Mouse (Mus musculus) neural tube, embryonic 11.5 days (tissue): Measurements from ENCODE around the gene Ppp1r13b. TPM values are rescaled to one million over a fixed set of nuclear protein-coding genes. Genes with fewer than 3 reads are reported as not detected.

ENCODE experiments used
- ATAC-seq: fragments of 200-750 bp; cut with Nextera tagmentation; 2 replicates; pipeline ENCODE4 v1.8.0; 2017; ENCODE audit warnings: moderate number of reproducible peaks, mild to moderate bottlenecking, moderate TSS enrichment, moderate library complexity; ENCODE audit not compliant: insufficient read depth, low FRiP score, low TSS enrichment
- DNase-seq: peaks from one replicate; pipeline ENCODE4 v3.0.0-alpha.2; 2015; ENCODE audit warnings: low spot score
- H3K27ac ChIP-seq: fragments of 300-500 bp; sonication (generic); 2 replicates; pipeline ENCODE4 v1.5.1; 2014; ENCODE audit warnings: low read depth, mild to moderate bottlenecking, low read length
- H3K27me3 ChIP-seq: fragments of 300-500 bp; sonication (generic); 2 replicates; pipeline ENCODE4 v1.6.1; 2014; ENCODE audit warnings: mild to moderate bottlenecking, low read length, mixed read lengths; ENCODE audit not compliant: control insufficient read depth, insufficient read depth
- H3K36me3 ChIP-seq: fragments of 300-500 bp; sonication (generic); 2 replicates; pipeline ENCODE4 v1.6.1; 2014; ENCODE audit warnings: mild to moderate bottlenecking, low read length, moderate library complexity, mixed read lengths; ENCODE audit not compliant: control insufficient read depth, insufficient read depth
- H3K4me1 ChIP-seq: fragments of 300-500 bp; sonication (generic); 2 replicates; pipeline ENCODE4 v1.6.1; 2014; ENCODE audit warnings: low read length, mixed read lengths; ENCODE audit not compliant: control insufficient read depth, insufficient read depth
- H3K4me2 ChIP-seq: fragments of 300-500 bp; sonication (generic); 2 replicates; pipeline ENCODE4 v1.6.1; 2014; ENCODE audit warnings: low read depth, mild to moderate bottlenecking, moderate library complexity
- H3K4me3 ChIP-seq: fragments of 300-500 bp; sonication (generic); 2 replicates; pipeline ENCODE4 v1.5.1; 2014; ENCODE audit warnings: low read depth, low read length
- H3K9ac ChIP-seq: fragments of 300-500 bp; sonication (generic); 2 replicates; pipeline ENCODE4 v1.6.1; 2014; ENCODE audit warnings: mild to moderate bottlenecking, low read length
- H3K9me3 ChIP-seq: fragments of 300-500 bp; sonication (generic); 2 replicates; pipeline ENCODE4 v1.6.1; 2016; ENCODE audit warnings: low read length; ENCODE audit not compliant: control insufficient read depth
- WGBS: fragments of 180-500 bp; shearing (Covaris S2); extraction: QIAGEN DNeasy Blood & Tissue Kit; methylation state at CpG from one replicate; pipeline ENCODE4 v1.1.7; 2014; 5-methylcytosine and 5-hydroxymethylcytosine counted together
- polyA plus RNA-seq: library from polyadenylated mRNA; unstranded; fragments of >200 nt; fragmentation: Nextera tagmentation; extraction: Ambion mirVana; gene quantifications from 2 replicates; pipeline ENCODE4 v1.2.1, GENCODE M21; 2014

Ppp1r13b gene
- polyA plus RNA-seq, 1 experiment from 2014 or later = 10.2 TPM

- H3K36me3 ChIP-seq = peaks cover 34% of the 10 kb centered on the region
- 90% methylated on average over 13 of the region's 13 CpGs for WGBS
- H3K27me3 ChIP-seq = no peaks in the 10 kb centered on the region
- DNase-seq (no peak), ATAC-seq (no peak)
- H3K9me3 ChIP-seq = no peaks in the 10 kb centered on the region
- no peak overlapping the region for H3K27ac ChIP-seq
- no peak overlapping the region for H3K4me2 ChIP-seq
- no peaks in the 10 kb centered on the region for H3K4me1 ChIP-seq
- H3K4me3 ChIP-seq = no peak overlapping the region
- H3K9ac ChIP-seq = no peak overlapping the region
These were observed 116.3 kb downstream of the Ppp1r13b start for GRCm38 (mm10) chr12:111791474-111792104.

GRCm38 (mm10) chr12:111790631-111791030 lies 117.3 kb downstream of the Ppp1r13b start:
- Histone ChIP-seq H3K4me1 (no peaks in the 10 kb centered on the region), H3K4me3 (no peak overlapping the region), H3K9ac (no peak overlapping the region), H3K9me3 (no peaks in the 10 kb centered on the region), H3K27ac (no peak overlapping the region), H3K36me3 (peaks cover 36% of the 10 kb centered on the region), H3K4me2 (no peak overlapping the region), H3K27me3 (no peaks in the 10 kb centered on the region)
- no peak for DNase-seq
- WGBS = 93% methylated on average over 7 of the region's 7 CpGs
- ATAC-seq = no peak

- Histone ChIP-seq H3K27ac (no peak overlapping the region), H3K4me3 (no peak overlapping the region), H3K36me3 (peaks cover 36% of the 10 kb centered on the region), H3K4me1 (no peaks in the 10 kb centered on the region), H3K4me2 (no peak overlapping the region), H3K9ac (no peak overlapping the region), H3K27me3 (no peaks in the 10 kb centered on the region), H3K9me3 (no peaks in the 10 kb centered on the region)
- ATAC-seq = no peak
- DNase-seq = no peak
- WGBS = 95% methylated on average over 5 of the region's 5 CpGs
These were observed 117.8 kb downstream of the Ppp1r13b start for GRCm38 (mm10) chr12:111790090-111790489.

GRCm38 (mm10) chr12:111787015-111787414 lies 120.9 kb downstream of the Ppp1r13b start:
- Histone ChIP-seq H3K27me3 (no peaks in the 10 kb centered on the region), H3K36me3 (peaks cover 33% of the 10 kb centered on the region), H3K4me1 (no peaks in the 10 kb centered on the region), H3K4me2 (no peak overlapping the region), H3K4me3 (no peak overlapping the region), H3K9me3 (no peaks in the 10 kb centered on the region), H3K9ac (no peak overlapping the region), H3K27ac (no peak overlapping the region)
- ATAC-seq (no peak), DNase-seq (no peak)
- 93% methylated on average over 6 of the region's 6 CpGs for WGBS

- H3K4me3 ChIP-seq = no peak overlapping the region
- H3K9me3 ChIP-seq = no peaks in the 10 kb centered on the region
- peaks cover 33% of the 10 kb centered on the region for H3K36me3 ChIP-seq
- no peak overlapping the region for H3K9ac ChIP-seq
- 71% methylated on average over 15 of the region's 15 CpGs for WGBS
- no peak overlapping the region for H3K4me2 ChIP-seq
- H3K4me1 ChIP-seq = no peaks in the 10 kb centered on the region
- no peaks in the 10 kb centered on the region for H3K27me3 ChIP-seq
- ATAC-seq (no peak), DNase-seq (no peak)
- H3K27ac ChIP-seq = no peak overlapping the region
These were observed 122.7 kb downstream of the Ppp1r13b start for GRCm38 (mm10) chr12:111785174-111785573.

GRCm38 (mm10) chr12:111779544-111779943 lies 128.4 kb downstream of the Ppp1r13b start:
- WGBS = 100% methylated on average over 1 of the region's 1 CpGs
- no peak overlapping the region for H3K4me3 ChIP-seq
- no peaks in the 10 kb centered on the region for H3K9me3 ChIP-seq
- H3K27ac ChIP-seq = no peak overlapping the region
- H3K9ac ChIP-seq = no peak overlapping the region
- no peak for DNase-seq
- no peaks in the 10 kb centered on the region for H3K4me1 ChIP-seq
- peaks cover 35% of the 10 kb centered on the region for H3K36me3 ChIP-seq
- no peak for ATAC-seq
- no peak overlapping the region for H3K4me2 ChIP-seq
- no peaks in the 10 kb centered on the region for H3K27me3 ChIP-seq

Other genes starting within 250 kb of the Ppp1r13b start
- 2,083 and 2,271 TPM in 2 replicates for gene Ckb, start 235.8 kb downstream of the Ppp1r13b start, polyA plus RNA-seq
- gene Trmt61a, start 230.0 kb downstream of the Ppp1r13b start, polyA plus RNA-seq = 5.8 and 6.6 TPM in 2 replicates
- gene Bag5, start 194.9 kb downstream of the Ppp1r13b start, polyA plus RNA-seq = 58.8 and 60.0 TPM in 2 replicates
- 53.1 and 53.4 TPM in 2 replicates for gene Apopt1, start 194.8 kb downstream of the Ppp1r13b start, polyA plus RNA-seq
- gene Klc1, start 149.3 kb downstream of the Ppp1r13b start, polyA plus RNA-seq = 339 and 364 TPM in 2 replicates
- gene Xrcc3, start 94.2 kb downstream of the Ppp1r13b start, polyA plus RNA-seq = 12.5 and 12.8 TPM in 2 replicates
- 64.5 and 67.3 TPM in 2 replicates for gene Zfyve21, start 93.9 kb downstream of the Ppp1r13b start, polyA plus RNA-seq
- gene Atp5mpl, start 58.9 kb upstream of the Ppp1r13b start, polyA plus RNA-seq = 613 and 635 TPM in 2 replicates
- gene Tdrd9, start 63.4 kb upstream of the Ppp1r13b start, polyA plus RNA-seq = 1.2 and 1.5 TPM in 2 replicates
- not detected in 2 replicates for gene Rd3l, start 73.2 kb upstream of the Ppp1r13b start, polyA plus RNA-seq
- 0.69 and 0.73 TPM in 2 replicates for gene Aspg, start 198.6 kb upstream of the Ppp1r13b start, polyA plus RNA-seq
- gene Kif26a, start 238.1 kb upstream of the Ppp1r13b start, polyA plus RNA-seq = 2.0 and 2.8 TPM in 2 replicates